Mouse (Mus musculus) layer of hippocampus, postnatal 25 days (tissue): ENCODE measurements around the gene Fancc. TPM values are rescaled to one million over a fixed set of nuclear protein-coding genes. Genes with fewer than 3 reads are reported as not detected.
"Not testable (repeated sequence)": the region's sequence is repeated elsewhere in the genome, so short reads cannot be mapped to it uniquely, and the experiment has no call there.

Experiments
- DNase-seq, 2 experiments: peaks; one replicate each; pipeline ENCODE4 v3.0.0; 2022; ENCODE audit warnings: mixed read lengths in 2 of 2, low spot score in 1 of 2; ENCODE audit errors: extremely low spot score in 1 of 2
- total RNA-seq, 2 experiments: library from RNA; stranded (reverse); gene quantifications; 2 replicates each; pipeline ENCODE4 v1.2.3; 2021

Gene Fancc
- total RNA-seq, 2 experiments from 2014 or later: 5.4 to 7.7 TPM

DNA sequence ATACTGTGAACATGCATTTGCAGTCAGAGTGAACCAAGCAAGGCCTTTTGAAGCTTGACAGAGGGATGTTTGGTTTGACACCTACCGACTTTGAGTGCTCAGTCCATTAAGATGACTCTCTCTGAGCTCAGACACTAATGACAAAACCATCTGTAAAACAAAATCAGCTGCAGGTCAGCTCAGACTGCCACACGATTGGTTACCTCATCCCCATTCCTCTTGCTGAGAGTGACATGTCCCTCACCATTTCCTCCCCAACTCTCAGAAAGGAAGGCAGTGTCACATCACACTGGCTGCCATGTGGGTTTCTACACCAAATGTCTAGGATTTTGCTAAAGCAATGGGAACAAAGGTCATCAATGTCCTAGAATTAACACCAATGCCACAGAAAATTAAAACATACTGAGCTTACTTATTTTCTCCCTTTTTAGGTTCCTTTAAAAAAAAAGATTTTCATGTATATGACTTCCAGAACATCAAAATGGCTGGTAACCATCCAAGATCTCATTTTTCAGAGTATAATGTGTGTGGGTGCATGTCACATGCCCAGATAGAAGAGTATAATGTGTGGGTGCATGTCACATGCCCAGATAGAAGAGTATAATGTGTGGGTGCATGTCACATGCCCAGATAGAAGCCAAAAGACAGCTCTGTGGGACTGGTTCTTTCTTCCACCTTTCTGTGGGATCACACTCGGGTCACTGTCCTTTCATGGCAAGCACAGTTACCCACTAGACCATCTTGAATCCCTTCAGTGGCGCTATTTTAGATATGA, 136.8 kb downstream of the Fancc start:
- no peak for DNase-seq

DNA sequence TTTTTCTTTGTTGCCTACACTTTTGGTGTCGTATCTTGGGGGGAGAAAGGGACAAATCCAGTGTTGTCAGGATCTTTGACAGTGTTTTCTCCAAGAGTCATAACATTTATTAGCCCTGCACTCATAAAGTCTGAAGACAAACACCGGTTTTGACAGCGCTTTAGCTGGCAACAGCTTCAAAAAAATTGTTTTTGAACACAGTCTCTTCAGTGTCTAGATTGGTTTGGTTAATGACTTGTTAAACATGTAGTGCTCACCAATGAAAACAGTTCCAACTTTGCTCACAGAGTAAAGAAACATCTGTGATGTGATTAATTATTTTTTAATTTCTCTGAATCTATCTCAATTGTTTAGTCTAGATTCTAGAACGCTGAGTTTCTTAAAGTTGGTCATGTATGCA, 137.7 kb downstream of the Fancc start:
- no peak for DNase-seq

DNA sequence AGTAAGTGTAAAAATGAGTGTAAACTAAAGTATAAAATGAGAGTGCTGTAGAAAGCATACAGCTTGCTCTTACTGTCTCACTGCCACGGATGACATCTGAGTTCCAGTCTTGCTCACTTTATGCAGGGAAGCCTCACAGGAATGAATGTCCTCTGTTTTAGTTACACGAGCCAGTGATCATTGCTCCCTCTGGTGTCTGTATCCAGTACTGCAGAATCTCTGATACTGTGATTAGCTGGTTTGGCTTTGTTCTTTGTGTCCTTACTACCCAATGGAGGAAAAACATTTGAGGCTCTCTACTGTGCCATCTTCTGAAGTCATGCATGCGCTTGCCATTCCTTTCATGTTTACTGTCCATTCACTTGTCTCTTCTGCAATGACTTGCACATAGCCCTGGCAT, 140.5 kb downstream of the Fancc start:
- peak; percentile 44 to 82 for DNase-seq

GRCm38 (mm10) chr13:63356101-63356500, 141.0 kb downstream of the Fancc start:
- no peak for DNase-seq

- not testable (repeated sequence) for DNase-seq
Measured at GRCm38 (mm10) chr13:63353312-63353711, 143.8 kb downstream of the Fancc start.

DNA sequence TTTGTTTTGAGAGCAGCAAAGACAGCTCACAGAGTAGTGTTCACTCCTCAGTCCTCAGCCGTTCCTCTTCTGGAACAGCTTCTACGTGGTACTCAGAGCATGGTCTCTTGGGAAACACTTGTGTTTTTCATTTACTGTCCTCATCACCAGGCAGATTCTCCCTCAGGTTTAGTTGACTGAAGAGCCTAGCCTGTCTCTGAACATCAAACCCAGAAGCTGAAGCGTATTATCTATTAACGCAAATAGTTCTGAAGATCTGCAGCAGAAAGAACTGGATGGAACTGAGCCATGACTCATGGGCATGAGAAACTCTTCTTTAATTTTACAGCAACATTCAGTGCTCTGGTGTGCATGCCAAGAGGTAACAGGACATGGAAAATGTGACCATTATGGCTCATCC, 147.0 kb downstream of the Fancc start:
- DNase-seq: no peak

DNA sequence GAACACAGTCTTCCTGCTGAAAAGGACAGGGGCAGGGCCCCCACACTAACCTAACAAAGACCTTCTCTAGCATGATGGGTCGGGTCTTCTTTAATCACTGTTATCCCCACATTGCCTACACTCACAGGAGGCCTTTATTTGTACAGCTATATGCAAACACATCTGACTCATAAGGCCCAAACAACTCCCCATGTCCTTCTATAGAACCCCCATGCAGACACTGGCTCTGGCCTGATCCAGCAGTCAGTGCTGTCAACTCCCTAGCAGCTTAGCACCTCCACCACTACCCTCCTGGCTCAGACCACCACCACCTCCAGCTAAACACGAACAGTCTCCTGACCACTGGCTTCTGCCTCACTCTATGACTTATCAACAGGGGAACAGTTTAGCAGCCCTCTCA, 149.4 kb downstream of the Fancc start:
- DNase-seq: no peak

GRCm38 (mm10) chr13:63345476-63346225, 151.4 kb downstream of the Fancc start:
- no peak for DNase-seq

GRCm38 (mm10) chr13:63344481-63344880, 152.6 kb downstream of the Fancc start:
- no peak for DNase-seq

DNA sequence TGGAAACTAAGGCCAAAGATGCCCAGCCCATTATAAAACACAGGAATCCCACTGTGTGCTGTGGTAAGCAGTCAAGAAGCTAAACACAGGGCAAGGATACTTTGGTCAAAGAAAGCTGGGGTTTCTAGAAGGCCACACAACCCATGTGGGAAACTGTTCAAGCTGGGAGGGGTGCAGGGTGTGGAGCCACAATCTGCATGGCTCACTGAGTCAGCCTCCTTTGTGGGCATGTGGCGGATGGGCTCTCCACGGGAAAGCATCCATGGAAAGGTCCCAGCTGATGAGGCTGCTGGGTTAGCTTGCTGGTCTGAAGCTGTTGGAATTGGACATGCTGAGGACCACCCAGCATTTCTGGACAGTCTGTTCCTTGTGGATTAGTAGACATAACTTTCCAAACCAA, 154.3 kb downstream of the Fancc start:
- no peak for DNase-seq

GRCm38 (mm10) chr13:63339946-63340345, 157.1 kb downstream of the Fancc start:
- DNase-seq: no peak

- no peak for DNase-seq
Measured at GRCm38 (mm10) chr13:63337239-63337960, 159.7 kb downstream of the Fancc start.

DNA sequence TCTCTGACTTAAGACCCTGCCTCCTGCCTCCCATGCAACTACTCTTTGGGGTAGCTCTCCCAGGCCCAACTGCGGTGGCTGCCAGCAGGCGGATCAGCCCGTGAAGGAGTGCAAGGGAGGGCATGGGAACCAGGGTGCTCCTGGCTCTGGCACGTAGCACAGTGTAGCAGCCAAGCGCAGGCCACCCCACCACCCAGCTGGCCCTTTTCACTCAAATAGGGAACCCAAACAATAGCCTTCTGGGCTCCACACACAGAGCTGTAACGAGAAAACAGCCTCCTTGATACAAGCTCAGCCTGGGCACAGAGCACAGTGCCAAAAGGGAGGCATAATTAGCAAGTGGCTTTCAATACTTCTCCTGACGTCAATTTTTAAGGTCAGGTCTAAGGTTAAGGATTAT, 160.7 kb downstream of the Fancc start:
- no peak for DNase-seq

DNA sequence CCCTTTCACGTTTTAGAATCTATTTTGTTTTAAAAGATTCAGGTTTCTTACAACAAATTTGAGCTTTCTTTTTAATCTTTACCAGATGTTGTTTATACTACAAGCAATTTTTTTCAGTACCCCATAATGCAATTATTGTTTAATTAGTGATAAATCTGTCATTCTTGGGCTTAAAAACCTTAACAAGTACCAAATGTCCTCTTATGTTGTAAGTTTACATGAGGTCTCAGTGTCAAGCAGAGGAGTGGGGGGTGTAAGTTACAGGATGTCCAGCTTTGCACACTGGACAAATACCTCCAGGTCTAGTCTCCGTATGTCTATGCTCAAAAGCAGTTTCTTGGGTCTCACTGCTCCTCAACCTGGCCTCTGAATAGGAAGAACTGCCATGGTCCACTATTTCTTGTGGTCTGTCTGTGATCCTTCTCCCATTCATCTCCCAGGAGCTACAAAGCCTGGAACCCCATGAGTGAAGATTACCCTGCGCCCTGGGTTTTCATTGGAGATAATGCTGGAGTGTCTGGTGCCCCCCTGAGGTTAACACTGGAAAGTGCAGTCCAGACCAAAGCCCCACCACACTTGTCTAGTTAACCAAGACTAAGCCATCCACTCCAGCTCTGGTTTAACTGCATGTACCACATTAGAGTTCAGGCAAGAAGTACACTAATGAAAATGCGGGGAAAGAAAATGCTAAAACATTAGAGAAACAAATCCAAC, 161.5 kb downstream of the Fancc start:
- DNase-seq: peak in 1 of 2 experiments; percentile 35

- peak in 1 of 2 experiments; percentile 60 for DNase-seq
Measured at GRCm38 (mm10) chr13:63332576-63333300, 164.3 kb downstream of the Fancc start.

DNA sequence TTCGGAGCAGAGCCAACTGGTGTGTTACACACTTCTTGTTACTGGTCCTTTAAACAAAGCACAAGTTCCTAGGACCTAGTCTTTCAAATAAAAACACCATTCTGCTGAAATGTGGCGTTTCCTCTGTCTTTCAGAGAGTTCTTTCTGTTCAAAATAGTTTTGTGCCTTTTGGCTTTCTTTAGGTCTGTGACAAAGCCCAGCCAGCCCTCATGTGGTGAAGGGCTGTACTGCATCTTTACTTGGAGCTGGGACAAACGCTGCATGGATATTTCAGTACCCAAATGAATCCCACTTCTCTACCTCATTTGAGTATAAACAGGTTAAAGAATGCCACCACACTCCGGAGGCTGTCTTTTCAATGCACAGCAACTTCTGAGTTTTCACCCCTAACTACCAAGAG, 165.7 kb downstream of the Fancc start:
- peak in 1 of 2 experiments; percentile 77 for DNase-seq

- peak in 1 of 2 experiments; percentile 35 for DNase-seq
Measured at GRCm38 (mm10) chr13:63330236-63330860, 166.7 kb downstream of the Fancc start.

DNA sequence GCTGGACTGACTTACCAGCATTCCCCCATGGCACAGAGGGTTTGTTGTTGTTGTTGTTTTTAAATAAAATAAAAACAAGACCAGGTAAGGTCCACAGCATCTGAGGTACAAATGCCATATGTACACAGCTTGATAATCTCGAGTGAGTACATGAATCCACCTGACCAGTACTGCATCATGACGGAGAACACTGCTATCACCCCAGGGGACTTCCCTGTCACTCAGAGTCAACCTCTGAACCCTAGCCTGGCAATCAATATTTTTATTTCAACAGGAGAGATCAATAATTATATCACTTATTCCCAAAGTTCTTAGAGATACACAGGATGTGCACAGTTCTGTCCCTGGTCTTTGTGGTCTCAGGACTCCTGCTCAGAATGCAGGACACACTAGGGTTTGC, 171.1 kb downstream of the Fancc start:
- no peak for DNase-seq
